Mouse (Mus musculus) heart, embryonic 16.5 days (tissue): ENCODE results near the gene Tbc1d22a. TPM values are rescaled to one million over a fixed set of nuclear protein-coding genes. Genes with fewer than 3 reads are reported as not detected.

Experiments used
- ATAC-seq: fragments of 200-750 bp; cut with Nextera tagmentation; replicated peaks from 2 replicates; pipeline ENCODE4 v1.8.0; 2017; ENCODE audit warnings: moderate number of reproducible peaks; ENCODE audit not compliant: insufficient read depth, low FRiP score; ENCODE audit errors: extremely low read depth
- H3K27ac ChIP-seq: fragments of 300-500 bp; sonication (generic); 2 replicates; pipeline ENCODE4 v1.5.1; 2014; ENCODE audit warnings: mild to moderate bottlenecking, low read length, control low read depth, moderate library complexity
- H3K27me3 ChIP-seq: fragments of 300-500 bp; sonication (generic); 2 replicates; pipeline ENCODE4 v1.6.1; 2014; ENCODE audit warnings: low read length, mixed read lengths; ENCODE audit not compliant: control insufficient read depth, insufficient read depth
- H3K36me3 ChIP-seq: fragments of 300-500 bp; sonication (generic); 2 replicates; pipeline ENCODE4 v1.6.1; 2014; ENCODE audit not compliant: control insufficient read depth, insufficient read depth
- H3K4me1 ChIP-seq: fragments of 300-500 bp; sonication (generic); 2 replicates; pipeline ENCODE4 v1.6.1; 2014; ENCODE audit warnings: low read length, mixed read lengths; ENCODE audit not compliant: control insufficient read depth, insufficient read depth
- H3K4me2 ChIP-seq: fragments of 300-500 bp; sonication (generic); 2 replicates; pipeline ENCODE4 v1.6.1; 2014; ENCODE audit warnings: low read depth, mild to moderate bottlenecking, control low read depth, low read length
- H3K4me3 ChIP-seq: fragments of 300-500 bp; sonication (generic); 2 replicates; pipeline ENCODE4 v1.5.1; 2014; ENCODE audit warnings: mild to moderate bottlenecking, control low read depth, low read length
- H3K9ac ChIP-seq: fragments of 300-500 bp; sonication (generic); 2 replicates; pipeline ENCODE4 v1.6.1; 2014; ENCODE audit warnings: low read length, control low read depth
- H3K9me3 ChIP-seq: fragments of 300-500 bp; sonication (generic); replicated peaks from 2 replicates; pipeline ENCODE4 v1.6.1; 2016; ENCODE audit warnings: low read length; ENCODE audit not compliant: control insufficient read depth
- WGBS: fragments of 180-500 bp; shearing (Covaris S2); extraction: QIAGEN DNeasy Blood & Tissue Kit; methylation state at CpG from one replicate; pipeline ENCODE4 v1.1.7; 2014; 5-methylcytosine and 5-hydroxymethylcytosine counted together
- polyA plus RNA-seq: library from polyadenylated mRNA; unstranded; fragments of >200 nt; fragmentation: Nextera tagmentation; extraction: Ambion mirVana; gene quantifications from 2 replicates; pipeline ENCODE4 v1.2.1, GENCODE M21; 2015

Gene Tbc1d22a
- polyA plus RNA-seq, 1 experiment from 2014 or later: 11.5 TPM

DNA sequence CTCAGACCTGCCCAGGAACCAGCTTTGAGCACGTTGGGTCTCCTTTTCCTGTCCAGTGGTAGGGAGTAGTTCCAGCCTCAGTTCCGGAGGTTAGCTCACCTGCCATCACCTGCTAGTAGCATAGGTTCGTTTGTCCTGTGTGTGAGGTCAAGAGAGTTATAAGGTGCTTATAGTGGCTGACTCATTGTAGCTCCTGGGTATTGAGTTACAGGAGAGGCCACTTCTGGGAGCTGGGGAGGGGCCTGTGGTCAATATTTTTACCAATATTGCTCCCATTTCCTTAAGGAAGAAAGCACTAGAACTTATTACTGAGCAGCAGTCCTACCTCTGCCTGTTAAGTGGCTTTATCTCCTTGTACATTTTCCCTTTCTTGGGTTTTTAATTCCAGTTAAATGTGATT, 161.0 kb downstream of the Tbc1d22a start:
- H3K27ac ChIP-seq: no peak overlapping the region
- H3K4me3 ChIP-seq: no peak overlapping the region
- WGBS: 71% methylated on average over 3 of the region's 3 CpGs
- ATAC-seq: no peak
- H3K4me2 ChIP-seq: no peak overlapping the region
- H3K36me3 ChIP-seq: no peaks in the 10 kb centered on the region
- no peaks in the 10 kb centered on the region for H3K4me1 ChIP-seq
- no peak overlapping the region for H3K9ac ChIP-seq
- no peaks in the 10 kb centered on the region for H3K9me3 ChIP-seq
- H3K27me3 ChIP-seq: no peaks in the 10 kb centered on the region

DNA sequence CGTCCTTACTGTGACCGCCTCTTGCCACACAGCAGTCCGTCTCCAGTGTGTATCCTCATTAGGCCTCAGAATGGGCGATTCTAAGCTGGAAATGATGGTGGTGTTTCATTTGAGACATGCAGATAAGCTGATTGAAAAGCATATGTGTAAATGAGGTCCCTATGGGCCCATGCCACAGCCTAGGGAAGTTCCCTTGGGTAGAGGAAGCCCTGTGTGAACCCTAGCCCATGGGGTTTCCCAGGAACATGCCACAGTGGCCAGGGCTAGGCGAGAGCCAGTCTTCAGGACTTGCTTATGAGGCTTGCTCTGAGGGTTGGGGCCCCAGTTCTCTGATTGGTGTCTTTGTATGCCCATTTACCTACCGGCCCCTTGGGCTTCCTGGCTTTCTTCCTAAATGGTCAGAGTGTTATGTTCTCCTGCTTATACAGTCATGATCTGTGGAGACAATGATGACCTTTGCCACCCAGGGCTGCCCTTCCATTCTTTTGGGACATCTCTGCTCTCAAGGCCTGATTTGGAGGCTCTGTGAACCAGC, 161.7 kb downstream of the Tbc1d22a start:
- WGBS: 85% methylated on average over 6 of the region's 6 CpGs
- Histone ChIP-seq H3K4me3 (no peak overlapping the region), H3K9me3 (no peaks in the 10 kb centered on the region), H3K4me1 (no peaks in the 10 kb centered on the region), H3K36me3 (no peaks in the 10 kb centered on the region), H3K9ac (no peak overlapping the region), H3K27ac (no peak overlapping the region), H3K27me3 (no peaks in the 10 kb centered on the region), H3K4me2 (no peak overlapping the region)
- no peak for ATAC-seq

DNA sequence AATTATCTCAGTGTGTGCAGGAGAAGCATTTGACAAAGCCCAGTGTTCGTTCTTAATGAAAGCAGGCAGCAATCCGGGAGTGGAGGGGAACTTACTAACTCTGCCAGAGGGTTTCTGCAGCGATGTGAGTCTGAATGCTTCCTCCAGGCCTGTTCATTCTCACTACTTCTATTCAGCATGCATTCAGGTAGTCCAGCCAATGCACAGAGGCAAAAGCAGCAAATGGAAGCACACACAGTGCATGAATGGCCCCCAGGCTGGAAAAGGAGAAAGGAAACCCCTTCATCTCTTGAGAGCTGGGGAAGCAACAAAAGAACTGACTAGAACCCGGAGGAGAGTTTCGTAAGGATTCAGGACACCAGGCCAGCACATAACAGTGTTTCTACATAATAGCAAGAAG, 169.0 kb downstream of the Tbc1d22a start:
- no peaks in the 10 kb centered on the region for H3K27me3 ChIP-seq
- H3K27ac ChIP-seq: no peak overlapping the region
- H3K36me3 ChIP-seq: no peaks in the 10 kb centered on the region
- H3K4me3 ChIP-seq: no peak overlapping the region
- no peak overlapping the region for H3K4me2 ChIP-seq
- no peaks in the 10 kb centered on the region for H3K9me3 ChIP-seq
- ATAC-seq: no peak
- 77% methylated on average over 5 of the region's 5 CpGs for WGBS
- H3K9ac ChIP-seq: no peak overlapping the region
- H3K4me1 ChIP-seq: no peaks in the 10 kb centered on the region

DNA sequence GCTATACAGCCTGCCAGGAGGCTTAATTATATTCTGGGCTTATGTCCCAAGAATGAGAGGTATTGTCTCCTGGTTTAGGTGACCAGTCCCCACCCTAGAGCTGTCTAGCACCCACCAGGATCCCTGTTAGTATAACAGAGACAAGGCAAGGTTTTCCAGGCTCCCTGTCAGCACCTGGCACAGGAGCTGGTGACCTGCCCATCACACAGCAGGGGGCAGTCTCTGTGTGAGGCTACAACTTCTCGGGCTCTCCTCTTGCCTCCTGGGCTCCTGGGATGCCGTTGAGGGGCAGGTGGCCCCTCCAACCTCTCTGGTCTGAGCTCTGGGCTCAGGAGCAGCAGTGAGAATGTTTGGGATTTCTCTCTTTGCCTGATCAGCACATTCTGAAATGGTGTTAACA, 171.2 kb downstream of the Tbc1d22a start:
- Histone ChIP-seq H3K9ac (no peak overlapping the region), H3K27me3 (no peaks in the 10 kb centered on the region), H3K4me2 (no peak overlapping the region), H3K4me1 (no peaks in the 10 kb centered on the region), H3K36me3 (no peaks in the 10 kb centered on the region), H3K27ac (no peak overlapping the region), H3K4me3 (no peak overlapping the region), H3K9me3 (no peaks in the 10 kb centered on the region)
- no peak for ATAC-seq
- 18% methylated on average over 2 of the region's 2 CpGs for WGBS

DNA sequence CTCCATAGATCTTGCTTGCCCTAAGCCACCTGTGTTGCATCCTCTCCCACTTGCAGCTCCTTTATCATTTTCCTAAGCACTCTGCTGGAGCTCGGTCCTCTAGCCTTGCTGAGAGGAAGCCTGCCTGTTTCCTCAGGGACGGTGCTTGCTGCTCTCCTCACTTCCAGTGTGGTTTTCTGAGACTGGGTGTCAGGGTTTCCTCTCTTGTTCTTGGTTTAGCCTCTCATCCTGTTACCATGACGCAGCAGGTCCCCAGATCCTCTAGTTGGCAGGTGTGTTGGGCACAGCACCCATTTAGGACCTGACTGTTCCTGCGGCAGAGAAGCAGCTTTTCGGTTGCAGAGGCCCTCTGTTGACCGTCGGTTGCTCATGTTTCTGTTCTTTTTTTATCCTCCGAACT, 172.1 kb downstream of the Tbc1d22a start:
- Histone ChIP-seq H3K9me3 (no peaks in the 10 kb centered on the region), H3K36me3 (no peaks in the 10 kb centered on the region), H3K27me3 (no peaks in the 10 kb centered on the region), H3K4me3 (no peak overlapping the region), H3K4me2 (no peak overlapping the region), H3K4me1 (no peaks in the 10 kb centered on the region), H3K9ac (no peak overlapping the region), H3K27ac (no peak overlapping the region)
- peak; percentile 6; the same call in 1 of the 2 replicates for ATAC-seq
- WGBS: 66% methylated on average over 8 of the region's 8 CpGs

DNA sequence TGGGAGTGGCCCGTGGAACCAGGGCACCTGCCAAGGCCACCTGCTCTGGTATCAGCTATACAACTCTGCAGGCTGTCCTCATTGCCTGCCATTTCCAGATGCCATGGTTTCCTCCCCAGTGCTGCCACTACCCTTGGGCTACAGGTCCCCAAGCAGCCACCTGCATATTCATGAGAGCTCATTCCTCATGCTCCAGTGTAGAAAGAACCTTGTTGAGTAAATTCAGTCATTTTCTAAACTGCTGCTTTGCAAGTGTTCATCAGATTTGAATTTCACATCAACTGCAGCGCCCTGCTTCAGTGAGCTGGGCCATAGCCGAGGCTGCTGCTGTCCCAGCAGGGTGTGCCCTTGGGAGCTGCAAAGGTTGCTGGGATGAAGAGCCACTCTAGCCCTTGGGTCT, 174.3 kb downstream of the Tbc1d22a start:
- ATAC-seq: no peak
- Histone ChIP-seq H3K4me1 (no peaks in the 10 kb centered on the region), H3K9ac (no peak overlapping the region), H3K9me3 (no peaks in the 10 kb centered on the region), H3K27me3 (no peaks in the 10 kb centered on the region), H3K4me3 (no peak overlapping the region), H3K36me3 (no peaks in the 10 kb centered on the region), H3K4me2 (no peak overlapping the region), H3K27ac (no peak overlapping the region)
- WGBS: 85% methylated on average over 3 of the region's 3 CpGs

DNA sequence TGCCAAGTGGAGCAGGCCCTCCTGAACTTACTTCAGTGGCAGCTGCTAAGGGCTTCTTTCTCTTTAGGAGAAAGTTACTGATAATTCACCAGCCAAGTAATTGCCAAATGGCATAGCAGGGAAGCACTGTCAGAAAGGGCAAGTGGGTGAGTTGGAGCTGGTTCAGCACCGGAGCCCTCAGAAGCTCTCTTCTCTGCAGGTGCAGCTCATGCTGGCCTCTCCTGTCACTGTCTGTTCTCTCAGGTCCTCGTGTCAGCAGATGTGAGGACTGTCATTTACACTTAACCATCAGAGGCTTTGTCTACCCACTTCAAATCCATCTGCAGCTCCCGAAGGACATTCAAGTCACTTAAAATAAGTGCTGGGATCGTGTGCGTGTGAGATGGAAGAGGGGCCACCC, 190.6 kb downstream of the Tbc1d22a start:
- no peak overlapping the region for H3K27ac ChIP-seq
- peaks cover 3% of the 10 kb centered on the region; the same call in 1 of the 2 replicates for H3K4me1 ChIP-seq
- peaks cover 21% of the 10 kb centered on the region for H3K27me3 ChIP-seq
- WGBS: 37% methylated on average over 5 of the region's 5 CpGs
- H3K4me2 ChIP-seq: no peak overlapping the region
- no peak for ATAC-seq
- H3K36me3 ChIP-seq: no peaks in the 10 kb centered on the region
- H3K9me3 ChIP-seq: no peaks in the 10 kb centered on the region
- H3K4me3 ChIP-seq: no peak overlapping the region
- no peak overlapping the region for H3K9ac ChIP-seq

DNA sequence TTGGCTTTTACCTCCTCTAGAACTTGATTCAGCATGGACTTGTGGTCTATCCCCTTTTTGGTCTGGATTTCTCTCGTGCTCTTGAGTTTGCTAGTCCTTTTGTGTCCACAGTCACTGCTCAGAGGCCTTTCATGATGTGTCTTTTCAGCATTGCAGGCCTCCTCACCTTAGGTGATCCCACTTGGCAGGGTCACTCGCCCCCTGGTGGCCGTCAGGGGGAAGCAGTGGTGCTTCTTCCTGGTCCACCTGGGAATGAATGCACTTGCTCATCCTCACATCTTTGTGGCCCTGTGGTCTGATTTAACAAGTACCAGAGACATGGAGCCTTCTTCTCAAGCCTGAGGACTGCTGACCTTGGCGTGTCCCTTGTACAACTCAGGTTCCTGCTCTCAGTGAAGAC, 191.3 kb downstream of the Tbc1d22a start:
- no peak overlapping the region for H3K4me2 ChIP-seq
- ATAC-seq: no peak
- no peak overlapping the region for H3K4me3 ChIP-seq
- peaks cover 17% of the 10 kb centered on the region for H3K27me3 ChIP-seq
- no peaks in the 10 kb centered on the region for H3K9me3 ChIP-seq
- H3K4me1 ChIP-seq: peaks cover 3% of the 10 kb centered on the region; the same call in 1 of the 2 replicates
- no peak overlapping the region for H3K9ac ChIP-seq
- H3K36me3 ChIP-seq: no peaks in the 10 kb centered on the region
- 17% methylated on average over 4 of the region's 4 CpGs for WGBS
- no peak overlapping the region for H3K27ac ChIP-seq

DNA sequence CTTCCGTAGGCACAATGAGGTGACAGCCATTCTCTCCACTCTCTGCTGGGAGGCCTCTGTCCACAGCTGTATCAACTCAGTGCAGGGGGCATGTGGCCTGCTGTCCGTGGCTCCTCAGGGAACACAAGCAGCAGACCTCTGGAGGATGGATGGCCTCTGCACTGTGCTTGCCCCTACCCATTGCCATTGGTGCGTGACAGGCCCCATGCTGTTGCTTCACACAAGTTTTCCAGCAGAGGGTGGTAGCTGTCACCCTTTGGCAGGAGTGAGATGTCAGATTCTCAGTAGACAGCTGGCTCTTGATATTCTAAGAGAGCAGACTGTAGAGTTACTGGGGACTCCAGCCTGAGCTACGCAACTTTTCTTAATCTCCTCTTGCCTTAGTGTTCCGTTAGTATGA, 195.1 kb downstream of the Tbc1d22a start:
- Histone ChIP-seq H3K9ac (no peak overlapping the region), H3K27me3 (peaks cover 16% of the 10 kb centered on the region), H3K4me2 (no peak overlapping the region), H3K36me3 (no peaks in the 10 kb centered on the region), H3K4me1 (no peaks in the 10 kb centered on the region; the same call in 1 of the 2 replicates), H3K27ac (no peak overlapping the region), H3K4me3 (no peak overlapping the region), H3K9me3 (no peaks in the 10 kb centered on the region)
- ATAC-seq: peak; percentile 13
- 56% methylated on average over 5 of the region's 5 CpGs for WGBS
